Mouse (Mus musculus) heart, postnatal 0 days (tissue): ENCODE data around the gene Tmco4. TPM values are rescaled to one million over a fixed set of nuclear protein-coding genes. Genes with fewer than 3 reads are reported as not detected.

ENCODE experiments used
- ATAC-seq: fragments of 200-750 bp; cut with Nextera tagmentation; 2 replicates; pipeline ENCODE4 v1.8.0; 2017; ENCODE audit warnings: low read depth, moderate number of reproducible peaks, moderate library complexity; ENCODE audit not compliant: insufficient read depth
- DNase-seq: peaks from one replicate; pipeline ENCODE4 v3.0.0-alpha.2; 2016; ENCODE audit warnings: low spot score
- H3K27ac ChIP-seq: fragments of 300-500 bp; sonication (generic); 2 replicates; pipeline ENCODE4 v1.5.1; 2014; ENCODE audit warnings: low read depth, mild to moderate bottlenecking
- H3K27me3 ChIP-seq: fragments of 300-500 bp; sonication (generic); 2 replicates; pipeline ENCODE4 v1.6.1; 2014; ENCODE audit warnings: low read length, mixed read lengths; ENCODE audit not compliant: control insufficient read depth, insufficient read depth
- H3K36me3 ChIP-seq: fragments of 300-500 bp; sonication (generic); replicated peaks from 2 replicates; pipeline ENCODE4 v1.6.1; 2014; ENCODE audit warnings: low read length, mixed read lengths; ENCODE audit not compliant: control insufficient read depth, insufficient read depth
- H3K4me1 ChIP-seq: fragments of 300-500 bp; sonication (generic); 2 replicates; pipeline ENCODE4 v1.6.1; 2014; ENCODE audit warnings: antibody characterized with exemption; ENCODE audit not compliant: control insufficient read depth, insufficient read depth
- H3K4me2 ChIP-seq: fragments of 300-500 bp; sonication (generic); 2 replicates; pipeline ENCODE4 v1.6.1; 2014; ENCODE audit warnings: low read depth, mild to moderate bottlenecking, low read length, moderate library complexity
- H3K4me3 ChIP-seq: fragments of 300-500 bp; sonication (generic); 2 replicates; pipeline ENCODE4 v1.5.1; 2014; ENCODE audit warnings: low read depth, low read length
- H3K9ac ChIP-seq: fragments of 300-500 bp; sonication (generic); replicated peaks from 2 replicates; pipeline ENCODE4 v1.6.1; 2014; ENCODE audit warnings: low read depth, low read length, mixed read lengths
- H3K9me3 ChIP-seq: fragments of 300-500 bp; sonication (generic); replicated peaks from 2 replicates; pipeline ENCODE4 v1.6.1; 2016; ENCODE audit warnings: low read length; ENCODE audit not compliant: control insufficient read depth
- CTCF ChIP-seq: IDR thresholded peaks from 2 replicates; pipeline ENCODE4 v1.5.1; 2016; ENCODE audit warnings: antibody characterized with exemption, control low read depth, low read depth
- EP300 ChIP-seq: IDR thresholded peaks from 2 replicates; pipeline ENCODE4 v1.6.1; 2016; ENCODE audit warnings: antibody characterized with exemption, low read depth
- WGBS: fragments of 180-500 bp; shearing (Covaris S2); extraction: QIAGEN DNeasy Blood & Tissue Kit; methylation state at CpG from one replicate; pipeline ENCODE4 v1.1.7; 2014; 5-methylcytosine and 5-hydroxymethylcytosine counted together
- polyA plus RNA-seq: library from polyadenylated mRNA; unstranded; fragments of >200 nt; fragmentation: Nextera tagmentation; extraction: Ambion mirVana; gene quantifications from 2 replicates; pipeline ENCODE4 v1.2.1, GENCODE M21; 2015
- total RNA-seq: library from RNA; depleted of rRNA; stranded (reverse); fragments of >200 nt; gene quantifications from 2 replicates; pipeline ENCODE4 v1.2.3, GENCODE M21; 2014; ENCODE audit warnings: low replicate concordance

Tmco4 gene
- total and polyA plus RNA-seq, 2 experiments from 2014 or later: 7.7 to 16.9 TPM

- H3K4me2 ChIP-seq: no peak overlapping the region
- H3K27ac ChIP-seq: no peak overlapping the region
- WGBS: 42% methylated on average over 3 of the region's 3 CpGs
- ATAC-seq (no peak), DNase-seq (no peak)
- no peaks in the 10 kb centered on the region for H3K9me3 ChIP-seq
- no peaks in the 10 kb centered on the region for H3K27me3 ChIP-seq
- no peak overlapping the region for H3K4me3 ChIP-seq
- peaks cover 15% of the 10 kb centered on the region; the same call in 1 of the 2 replicates for H3K4me1 ChIP-seq
- no peak for TF ChIP-seq CTCF
- TF ChIP-seq EP300: no peak
- H3K9ac ChIP-seq: no peak overlapping the region
- no peaks in the 10 kb centered on the region for H3K36me3 ChIP-seq
Measured at GRCm38 (mm10) chr4:138975194-138975593, 2.5 kb downstream of the Tmco4 start.

GRCm38 (mm10) chr4:138976046-138976445 is 3.4 kb downstream of the Tmco4 start:
- TF ChIP-seq CTCF (no peak), EP300 (no peak)
- no peak overlapping the region for H3K9ac ChIP-seq
- H3K27me3 ChIP-seq: no peaks in the 10 kb centered on the region
- no peaks in the 10 kb centered on the region for H3K9me3 ChIP-seq
- no peaks in the 10 kb centered on the region for H3K36me3 ChIP-seq
- H3K4me3 ChIP-seq: no peak overlapping the region
- ATAC-seq (no peak), DNase-seq (no peak)
- H3K27ac ChIP-seq: no peak overlapping the region
- peaks cover 15% of the 10 kb centered on the region; the same call in 1 of the 2 replicates for H3K4me1 ChIP-seq
- no peak overlapping the region for H3K4me2 ChIP-seq
- 54% methylated on average over 6 of the region's 6 CpGs for WGBS

- Histone ChIP-seq H3K36me3 (no peaks in the 10 kb centered on the region), H3K9me3 (no peaks in the 10 kb centered on the region), H3K27me3 (no peaks in the 10 kb centered on the region), H3K9ac (no peak overlapping the region), H3K4me3 (no peak overlapping the region), H3K4me2 (no peak overlapping the region), H3K27ac (no peak overlapping the region), H3K4me1 (no peaks in the 10 kb centered on the region)
- no peak for ATAC-seq
- no peak for DNase-seq
- WGBS: 89% methylated on average over 8 of the region's 8 CpGs
- TF ChIP-seq EP300 (no peak), CTCF (no peak)
Measured at GRCm38 (mm10) chr4:138980021-138980420, 7.3 kb downstream of the Tmco4 start.

GRCm38 (mm10) chr4:138980771-138981420 is 8.2 kb downstream of the Tmco4 start:
- 25% methylated on average over 12 of the region's 12 CpGs for WGBS
- no peak overlapping the region for H3K4me3 ChIP-seq
- no peaks in the 10 kb centered on the region for H3K9me3 ChIP-seq
- TF ChIP-seq CTCF: no peak
- TF ChIP-seq EP300: no peak
- no peak overlapping the region for H3K4me2 ChIP-seq
- ATAC-seq (no peak), DNase-seq (no peak)
- no peaks in the 10 kb centered on the region for H3K4me1 ChIP-seq
- H3K36me3 ChIP-seq: no peaks in the 10 kb centered on the region
- no peak overlapping the region for H3K27ac ChIP-seq
- no peaks in the 10 kb centered on the region for H3K27me3 ChIP-seq
- no peak overlapping the region for H3K9ac ChIP-seq

GRCm38 (mm10) chr4:138983422-138983821 is 10.7 kb downstream of the Tmco4 start:
- no peak for DNase-seq
- Histone ChIP-seq H3K36me3 (no peaks in the 10 kb centered on the region), H3K4me1 (no peaks in the 10 kb centered on the region; the same call in 1 of the 2 replicates), H3K9me3 (no peaks in the 10 kb centered on the region), H3K27ac (no peak overlapping the region), H3K27me3 (no peaks in the 10 kb centered on the region), H3K9ac (no peak overlapping the region), H3K4me3 (no peak overlapping the region), H3K4me2 (no peak overlapping the region)
- ATAC-seq: no peak
- no peak for TF ChIP-seq CTCF
- no peak for TF ChIP-seq EP300
- WGBS: 75% methylated on average over 3 of the region's 3 CpGs

- WGBS: 70% methylated on average over 7 of the region's 7 CpGs
- Histone ChIP-seq H3K4me3 (no peak overlapping the region), H3K9me3 (no peaks in the 10 kb centered on the region), H3K27ac (no peak overlapping the region), H3K9ac (no peak overlapping the region), H3K27me3 (no peaks in the 10 kb centered on the region), H3K4me2 (no peak overlapping the region), H3K36me3 (no peaks in the 10 kb centered on the region), H3K4me1 (no peaks in the 10 kb centered on the region; the same call in 1 of the 2 replicates)
- DNase-seq: no peak
- TF ChIP-seq CTCF (peak; percentile 20; the same call in 1 of the 2 replicates), EP300 (no peak)
- no peak for ATAC-seq
Measured at GRCm38 (mm10) chr4:138984744-138985143, 12.1 kb downstream of the Tmco4 start.
